Mouse (Mus musculus) NIH3T3 (cell line): ENCODE measurements around the gene Depdc5.
A peak's percentile ranks its signal among the peaks of the same experiment; 100 is the strongest.

Experiments
- DNase-seq: peaks from one replicate; pipeline ENCODE4 v3.0.0-alpha.2; 2012; ENCODE audit warnings: low read depth

Gene Depdc5

GRCm38 (mm10) chr5:33002781-33003180 is 139.3 kb downstream of the Depdc5 start:
- DNase-seq: peak; percentile 57

GRCm38 (mm10) chr5:33003500-33003899 is 140.0 kb downstream of the Depdc5 start:
- no peak for DNase-seq

DNA sequence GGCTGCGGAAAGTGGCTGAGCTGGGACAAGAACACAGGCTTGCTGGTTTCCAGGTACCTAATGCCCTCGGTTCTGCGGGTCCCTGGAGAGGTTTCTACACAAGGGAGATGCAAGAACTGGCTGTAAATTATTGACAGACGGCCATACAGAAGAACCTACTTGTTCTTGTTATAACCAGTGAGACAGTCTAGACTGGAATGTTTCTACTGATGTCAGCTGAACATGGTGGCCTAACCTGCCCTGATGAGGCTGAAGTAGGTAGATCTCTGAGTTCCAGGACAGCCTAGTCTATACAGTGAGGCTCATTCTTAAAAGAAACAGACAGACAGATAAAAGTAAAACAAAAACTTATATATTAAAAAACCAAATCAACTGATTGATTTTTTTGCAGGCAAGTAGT is 140.6 kb downstream of the Depdc5 start:
- DNase-seq: no peak

DNA sequence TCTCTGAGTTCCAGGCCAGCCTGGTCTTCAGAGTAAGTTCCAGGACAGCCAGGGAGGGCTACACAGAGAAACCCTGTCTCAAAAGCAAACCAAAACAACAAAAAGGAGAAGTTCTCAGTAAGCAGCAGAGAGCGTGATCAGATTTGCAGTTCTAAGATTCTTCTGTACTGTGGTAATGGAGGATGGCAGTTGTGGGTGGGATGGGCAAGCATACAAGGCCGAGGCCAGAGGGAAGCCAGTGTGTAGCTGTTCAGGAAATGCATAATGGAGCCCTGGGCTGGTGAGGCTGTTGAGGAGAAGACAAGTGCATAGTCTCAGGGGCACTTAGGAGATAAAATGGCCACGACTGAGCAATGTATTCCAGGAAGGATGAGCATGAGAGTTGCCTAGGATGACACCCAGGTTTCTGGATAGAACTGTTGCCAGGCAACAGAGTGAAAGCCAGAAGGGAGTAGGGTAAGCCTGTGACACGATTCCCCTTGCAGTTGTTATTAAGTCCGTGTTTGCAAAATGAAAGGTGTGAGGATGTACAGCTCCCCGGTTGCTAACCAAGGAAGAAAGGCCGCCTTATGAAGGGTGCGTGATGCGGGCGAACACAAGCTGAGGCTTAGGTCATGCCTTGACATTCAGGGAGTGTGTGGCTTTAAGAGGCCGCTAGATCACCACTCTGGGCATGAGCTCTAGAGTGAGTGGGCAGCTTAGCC is 142.1 kb downstream of the Depdc5 start:
- DNase-seq: no peak

DNA sequence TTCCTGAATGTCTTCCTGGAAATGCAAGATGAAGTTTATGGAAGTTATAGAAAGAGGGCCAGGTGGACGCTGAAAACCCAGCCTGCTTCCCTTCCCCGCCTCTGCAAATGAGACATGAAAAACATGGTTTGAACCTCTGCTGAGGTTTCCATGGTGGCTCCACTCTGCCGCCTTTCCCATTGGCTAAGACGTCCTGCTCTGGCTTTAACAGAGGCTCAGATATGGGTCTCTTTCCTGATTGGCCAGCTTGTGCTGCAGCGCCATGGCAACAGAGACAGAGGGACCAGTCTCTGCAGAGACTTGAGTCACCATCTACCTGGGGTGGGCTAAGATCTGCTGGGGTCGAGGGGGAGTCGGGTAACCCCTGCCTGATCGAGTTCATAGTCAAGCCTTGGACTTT is 143.2 kb downstream of the Depdc5 start:
- DNase-seq: no peak

GRCm38 (mm10) chr5:33007371-33007770 is 143.9 kb downstream of the Depdc5 start:
- DNase-seq: no peak

- DNase-seq: no peak
Observed at GRCm38 (mm10) chr5:33009301-33009700, 145.8 kb downstream of the Depdc5 start.

DNA sequence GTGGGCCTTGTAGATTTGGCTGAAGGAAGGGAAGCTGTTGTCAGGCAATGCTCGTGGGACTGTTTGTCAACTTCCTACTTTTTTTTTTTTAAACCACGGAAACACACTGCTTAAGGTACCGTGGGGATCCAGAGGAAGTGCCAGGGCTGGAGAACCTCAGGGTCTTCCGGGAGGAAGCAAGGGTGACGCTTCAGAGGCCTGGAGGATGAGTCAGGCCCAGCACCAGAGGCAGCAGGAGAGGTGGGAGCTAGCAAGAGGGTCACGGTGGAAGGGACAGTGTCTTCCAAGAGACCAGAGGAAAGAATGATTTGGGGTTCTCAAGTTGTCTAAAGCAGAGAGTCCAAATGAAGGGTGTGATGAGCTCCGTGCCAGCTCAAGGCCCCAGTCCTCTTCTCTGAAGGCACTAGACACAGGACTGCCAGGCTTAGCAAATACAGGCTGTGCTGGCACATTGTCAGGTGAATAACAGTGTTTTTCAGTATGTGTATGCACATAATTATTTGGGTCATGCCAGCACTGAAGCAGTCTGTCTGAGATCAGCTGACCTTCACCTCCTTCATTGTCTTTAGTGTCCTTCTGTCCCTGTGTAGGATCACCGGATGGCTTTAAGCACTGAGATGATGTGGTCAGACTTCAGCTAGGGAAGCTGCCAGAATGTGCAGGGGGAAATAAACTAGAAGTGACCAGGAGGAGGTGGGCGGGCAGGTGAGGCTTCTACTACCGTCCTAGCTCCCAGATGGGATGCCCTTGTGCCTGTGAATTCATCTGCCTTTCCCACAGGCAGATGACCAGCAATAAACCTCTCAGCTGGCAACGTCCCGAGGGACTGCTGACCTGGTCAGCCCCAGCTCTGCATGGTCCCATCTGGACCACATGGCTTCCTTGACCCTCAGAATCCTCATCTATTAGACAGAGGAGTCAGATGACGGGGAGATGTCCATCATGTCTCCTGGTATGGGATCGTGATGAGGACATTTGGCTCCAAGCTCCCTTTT is 146.6 kb downstream of the Depdc5 start:
- DNase-seq: no peak

DNA sequence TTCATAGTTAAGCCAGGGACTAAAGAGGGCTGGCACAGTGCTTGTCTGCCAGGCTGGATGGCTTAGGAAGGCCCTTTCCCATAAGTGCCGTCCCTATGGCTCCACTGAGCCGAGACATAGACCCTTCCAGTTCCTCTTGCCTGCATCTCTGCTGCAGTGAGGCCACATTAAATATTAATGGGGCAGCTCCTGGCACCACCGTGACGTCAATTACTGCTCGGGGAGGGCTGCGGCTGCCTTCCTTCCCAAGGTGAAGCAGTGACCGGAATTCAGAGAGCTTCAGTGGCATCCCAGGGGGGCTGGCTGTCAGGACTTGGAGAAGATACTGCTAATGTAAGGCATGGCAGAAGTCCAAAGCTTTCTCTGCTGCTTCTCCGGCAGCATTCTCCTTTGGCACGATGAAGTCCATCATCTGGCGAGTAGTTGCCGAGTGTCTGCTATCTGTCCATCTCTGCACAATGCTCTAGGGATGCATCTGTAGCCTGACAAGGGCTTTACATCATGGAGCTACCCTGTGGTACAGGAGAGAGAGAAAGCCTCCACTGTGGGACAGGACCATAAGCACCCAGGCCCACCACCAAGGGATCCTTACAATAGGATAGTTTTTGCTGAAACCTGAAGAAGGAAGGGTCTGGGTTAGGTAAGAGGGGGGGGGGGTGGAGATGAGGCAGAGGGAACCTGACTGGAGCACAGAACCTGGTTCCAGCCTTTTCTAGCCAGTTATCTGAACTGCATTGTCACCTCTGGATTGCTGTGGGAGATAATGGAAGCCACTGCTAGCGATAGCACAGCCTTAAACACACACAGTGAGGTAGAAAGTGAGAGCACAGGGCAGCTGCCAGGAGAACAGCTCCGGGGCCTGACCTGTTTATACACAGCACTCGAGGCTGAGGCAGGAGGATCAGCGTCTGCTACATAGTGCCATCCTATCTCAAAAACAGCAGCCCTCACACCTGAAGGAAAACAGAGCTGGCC is 147.9 kb downstream of the Depdc5 start:
- DNase-seq: no peak

GRCm38 (mm10) chr5:33014096-33014495 is 150.6 kb downstream of the Depdc5 start:
- DNase-seq: no peak

DNA sequence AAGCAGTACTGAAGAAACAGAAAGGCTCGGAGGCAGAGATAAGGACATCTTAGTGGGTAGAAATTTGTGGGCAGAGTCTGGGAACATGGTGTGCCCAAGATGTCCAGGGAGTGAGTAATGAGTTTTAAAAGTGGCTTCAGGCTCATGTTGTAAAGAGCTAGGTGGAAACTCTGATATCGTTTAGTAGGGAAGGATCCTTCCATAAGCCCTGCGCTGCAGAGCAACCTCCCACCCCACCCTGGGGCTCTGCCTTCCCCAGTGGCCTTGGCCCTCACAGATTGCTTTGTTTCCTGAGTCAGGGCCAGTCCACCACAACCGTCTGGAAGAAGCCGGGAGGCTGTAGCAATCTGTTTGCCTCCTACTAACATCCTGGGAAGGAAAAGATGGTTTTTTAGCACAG is 152.1 kb downstream of the Depdc5 start:
- DNase-seq: no peak

DNA sequence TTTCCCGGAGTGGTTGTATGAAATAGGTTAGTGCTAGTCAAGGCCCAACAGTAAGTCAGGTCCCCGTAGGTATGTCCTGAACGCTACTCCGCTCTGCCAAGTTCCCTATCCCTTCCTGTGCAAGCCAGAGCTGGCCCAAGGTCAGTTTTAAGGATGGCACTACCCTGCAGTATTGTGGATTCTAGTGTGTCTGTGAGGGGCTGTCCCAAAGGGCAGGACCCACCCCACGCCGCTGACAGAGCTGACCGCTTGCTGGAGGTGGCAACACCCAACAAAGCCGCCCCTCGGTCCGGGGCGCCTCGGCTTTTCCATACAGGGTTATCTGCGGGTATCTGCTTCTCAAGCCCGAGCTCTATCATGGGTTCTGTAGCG is 154.7 kb downstream of the Depdc5 start:
- no peak for DNase-seq

- DNase-seq: peak; percentile 99
Observed at GRCm38 (mm10) chr5:33018561-33019425, 155.3 kb downstream of the Depdc5 start, which contains the start of gene Ywhah. TSS of gene Ywhah (plus strand) at chr5:33018816.

DNA sequence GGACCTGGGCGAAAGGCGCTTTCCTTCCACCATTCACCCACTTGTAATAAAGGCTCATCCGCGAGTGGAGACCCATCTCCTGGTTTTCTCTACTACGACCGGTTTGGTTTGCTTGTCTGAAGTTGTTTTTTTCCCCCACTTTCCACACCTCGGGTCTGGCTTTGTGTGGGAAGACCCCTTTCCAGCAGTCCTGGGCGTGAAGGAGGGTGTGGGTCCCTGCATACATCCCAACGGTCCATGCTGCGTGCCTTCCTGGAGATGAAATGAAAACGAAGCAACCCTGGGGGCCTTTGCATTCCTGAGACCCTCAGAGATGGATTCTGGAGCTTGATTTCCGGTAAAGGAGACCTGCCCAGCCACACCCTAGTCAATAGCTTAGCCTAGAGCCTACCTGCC is 155.9 kb downstream of the Depdc5 start:
- DNase-seq: no peak

GRCm38 (mm10) chr5:33021622-33022021 is 158.1 kb downstream of the Depdc5 start:
- peak; percentile 81 for DNase-seq

- no peak for DNase-seq
Observed at GRCm38 (mm10) chr5:33023337-33023736, 159.8 kb downstream of the Depdc5 start.

DNA sequence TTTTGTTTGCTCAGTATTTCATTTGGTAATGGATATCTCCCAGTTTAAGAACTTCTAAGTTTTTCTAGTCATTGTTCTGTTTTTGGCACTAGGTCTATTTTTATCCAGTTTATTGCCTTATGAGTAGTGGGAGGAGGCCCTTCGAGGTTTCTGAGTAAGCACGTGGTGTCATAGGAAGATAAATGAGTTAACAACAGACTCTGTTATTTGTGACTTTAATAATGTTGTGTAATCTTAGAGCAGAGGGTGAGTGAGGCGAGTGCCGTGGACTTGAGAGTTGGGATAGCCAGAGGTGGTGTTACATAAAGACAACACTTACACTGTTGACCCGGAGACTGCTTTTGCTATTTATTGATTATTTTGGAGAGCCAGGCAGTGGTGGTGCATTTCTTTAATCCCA is 161.0 kb downstream of the Depdc5 start:
- peak; percentile 70 for DNase-seq

GRCm38 (mm10) chr5:33028656-33029055 is 165.2 kb downstream of the Depdc5 start:
- no peak for DNase-seq

GRCm38 (mm10) chr5:33030425-33031175 is 167.1 kb downstream of the Depdc5 start:
- DNase-seq: peak; percentile 18
